7 mouse cellular contexts compared by ENCODE assay signal in the genomic region with DNA sequence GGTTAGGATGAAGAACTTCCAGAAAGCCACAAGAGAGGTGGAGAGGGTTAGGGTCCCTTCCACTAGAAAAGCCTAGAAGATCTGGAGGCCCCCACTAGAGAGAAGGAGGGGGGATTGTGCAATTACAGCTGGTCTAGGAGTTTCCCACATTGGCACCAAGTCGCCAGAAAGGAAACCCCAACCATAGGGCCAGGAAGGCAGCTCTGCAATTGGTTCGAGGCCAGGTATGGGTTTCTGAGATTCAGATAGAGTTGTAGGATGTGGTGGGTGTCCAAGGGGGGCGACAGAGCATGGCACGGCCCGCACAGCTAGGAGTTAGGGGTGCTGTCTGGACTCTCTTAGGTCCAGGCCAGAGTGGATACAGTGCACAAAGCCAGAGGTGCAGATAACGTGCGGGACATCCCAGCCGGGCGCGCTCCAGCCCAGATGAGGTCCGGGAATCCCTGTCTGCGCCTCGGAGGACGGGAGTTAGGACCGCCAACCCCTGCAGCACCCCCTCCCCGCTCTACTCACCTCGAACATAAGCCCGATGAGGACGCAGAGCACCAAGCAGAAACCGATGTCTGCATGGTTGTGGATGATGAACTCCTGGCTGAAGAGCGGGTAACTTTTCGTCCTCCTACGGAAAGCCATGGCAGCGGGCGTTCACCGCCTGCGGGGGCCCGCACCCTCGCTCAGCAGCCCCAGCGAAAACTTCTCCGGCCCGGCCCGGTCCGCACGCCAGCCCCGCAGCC. TPM values are rescaled to one million over a fixed set of nuclear protein-coding genes. Genes with fewer than 3 reads are reported as not detected.
DNase-seq lines count a peak whose midpoint lies in the region; ATAC-seq and TF ChIP-seq lines count a peak whose summit lies in the region.

No protein-coding gene starts in this region.

- no peaks in the 10 kb centered on the region for H3K9me3 ChIP-seq in limb, embryonic 14.5 days (ENCODE audit: control insufficient read depth, low read length)
- no peaks in the 10 kb centered on the region for H3K9me3 ChIP-seq in midbrain, postnatal 0 days (ENCODE audit: low read length)

- H3K4me3 ChIP-seq in bone marrow macrophage, adult 2 months (ENCODE audit: insufficient read depth, low read length) = peak overlapping the region; percentile 66
- peak overlapping the region; percentile 75 for H3K4me3 ChIP-seq in limb, embryonic 14.5 days (replicated peaks; ENCODE audit: low read length)
- H3K4me3 ChIP-seq in midbrain, postnatal 0 days (ENCODE audit: low read depth, low read length) = peak overlapping the region; percentile 72

- no peak for TF ChIP-seq CTCF in bone marrow macrophage, adult 2 months (IDR thresholded peaks at IDR 0.05; ENCODE audit: low read depth, low read length)
- TF ChIP-seq CTCF in midbrain, postnatal 0 days (IDR thresholded peaks at IDR 0.05) = 0 out of 2 replicates have a peak, but pooled peaks have one; percentile 7

- no peaks in the 10 kb centered on the region for H3K36me3 ChIP-seq in limb, embryonic 14.5 days (ENCODE audit: control insufficient read depth, insufficient read depth, low read length)
- no peaks in the 10 kb centered on the region for H3K36me3 ChIP-seq in midbrain, postnatal 0 days (ENCODE audit: insufficient read depth, low read length)

- H3K4me1 ChIP-seq in bone marrow macrophage, adult 2 months (ENCODE audit: control insufficient read depth, insufficient read depth, low read length) = peaks cover 8% of the 10 kb centered on the region
- peaks cover 49% of the 10 kb centered on the region for H3K4me1 ChIP-seq in limb, embryonic 14.5 days (ENCODE audit: control insufficient read depth, insufficient read depth, low read length)
- H3K4me1 ChIP-seq in midbrain, postnatal 0 days (ENCODE audit: insufficient read depth, low read length) = peaks cover 6% of the 10 kb centered on the region; the same call in 1 of the 2 replicates

- DNase-seq in ovary, adult 18-20 months (ENCODE audit: low spot score) = peak; percentile 13
- DNase-seq in ovary, postnatal 10 days (ENCODE audit: low spot score) = no peak
- DNase-seq in forelimb bud, embryonic 11.5 days (ENCODE audit: low read depth, low spot score) = peak; percentile 5
- no peak for DNase-seq in limb, embryonic 14.5 days (ENCODE audit: low spot score)
- DNase-seq in midbrain, postnatal 0 days (ENCODE audit: low spot score) = no peak
- no peak for DNase-seq in frontal cortex, adult 2 months (ENCODE audit: extremely low spot score in 1 of 2, low spot score in 1 of 2)

- no peak overlapping the region for H3K27ac ChIP-seq in bone marrow macrophage, adult 2 months (ENCODE audit: insufficient read depth, low read depth, low read length)
- H3K27ac ChIP-seq in limb, embryonic 14.5 days (replicated peaks; ENCODE audit: low read depth, low read length) = peak overlapping the region; percentile 76
- no peak overlapping the region for H3K27ac ChIP-seq in midbrain, postnatal 0 days (ENCODE audit: low read depth, low read length)

- WGBS in limb, embryonic 14.5 days = 1% methylated on average over 32 of the region's 36 CpGs
- WGBS in midbrain, postnatal 0 days = 1% methylated on average over 36 of the region's 36 CpGs

- peak overlapping the region; percentile 72 for H3K9ac ChIP-seq in limb, embryonic 14.5 days (ENCODE audit: low read depth, low read length, severe bottlenecking)
- H3K9ac ChIP-seq in midbrain, postnatal 0 days (replicated peaks; ENCODE audit: low read length, poor library complexity, severe bottlenecking) = peak overlapping the region; percentile 85

- H3K27me3 ChIP-seq in limb, embryonic 14.5 days (ENCODE audit: control insufficient read depth, insufficient read depth, low read length) = no peaks in the 10 kb centered on the region
- peaks cover 5% of the 10 kb centered on the region; the same call in 1 of the 2 replicates for H3K27me3 ChIP-seq in midbrain, postnatal 0 days (ENCODE audit: insufficient read depth, low read length)

- peak; percentile 69 for ATAC-seq in limb, embryonic 14.5 days (ENCODE audit: low FRiP score, low read depth)
- ATAC-seq in midbrain, postnatal 0 days (ENCODE audit: low FRiP score) = peak; percentile 42

- H3K4me2 ChIP-seq in limb, embryonic 14.5 days (replicated peaks; ENCODE audit: low read depth, low read length, severe bottlenecking) = peak overlapping the region; percentile 63
- H3K4me2 ChIP-seq in midbrain, postnatal 0 days (ENCODE audit: low read depth, low read length, poor library complexity, severe bottlenecking) = peak overlapping the region; percentile 65

- TF ChIP-seq POLR2A in bone marrow macrophage, adult 2 months (IDR thresholded peaks at IDR 0.05; ENCODE audit: borderline replicate concordance, low read depth, low read length) = no peak
- TF ChIP-seq POLR2A in limb, embryonic 14.5 days (IDR thresholded peaks at IDR 0.05; ENCODE audit: borderline replicate concordance, extremely low read depth, insufficient read depth, insufficient read length) = peak; percentile 49; the same call in 1 of the 2 replicates

RNA-seq across cellular contexts. Expression of gene Tram2, which starts 0.4 kb away (rescaled TPM):
- 7.5 and 7.8 TPM in 2 replicates for polyA plus RNA-seq in bone marrow macrophage, adult 2 months (2012; ENCODE audit: insufficient read depth, insufficient read length, missing spikeins)
- polyA plus RNA-seq in limb, embryonic 14.5 days (2012; rRNA removed) = 20.3 and 25.0 TPM in 2 replicates
- 15.5 and 17.8 TPM in 2 replicates for polyA plus RNA-seq in limb, embryonic 14.5 days (2014; fragmentation: Nextera tagmentation; extraction: Ambion mirVana)
- total RNA-seq in midbrain, postnatal 0 days (2014; rRNA removed) = 2.1 and 2.5 TPM in 2 replicates
- polyA plus RNA-seq in midbrain, postnatal 0 days (2015; fragmentation: Nextera tagmentation; extraction: Ambion mirVana) = 1.4 and 1.5 TPM in 2 replicates
- polyA plus RNA-seq in frontal cortex, adult 2 months (2012; rRNA removed) = 1.3 and 1.4 TPM in 2 replicates

Comparison
In these comparisons a context has a peak if more than half of its experiments do, and no peak if none do; other contexts are left out.
1. DNase-seq: peak in ovary, adult 18-20 months (single experiment) and forelimb bud, embryonic 11.5 days (single experiment); none in ovary, postnatal 10 days (single experiment), limb, embryonic 14.5 days (single experiment), midbrain, postnatal 0 days (single experiment) and frontal cortex, adult 2 months (0 of 2).
2. Peak in every context shown above with its lines, with median percentiles within 50 percentile points of each other: H3K4me3 ChIP-seq.